In the genomic region with DNA sequence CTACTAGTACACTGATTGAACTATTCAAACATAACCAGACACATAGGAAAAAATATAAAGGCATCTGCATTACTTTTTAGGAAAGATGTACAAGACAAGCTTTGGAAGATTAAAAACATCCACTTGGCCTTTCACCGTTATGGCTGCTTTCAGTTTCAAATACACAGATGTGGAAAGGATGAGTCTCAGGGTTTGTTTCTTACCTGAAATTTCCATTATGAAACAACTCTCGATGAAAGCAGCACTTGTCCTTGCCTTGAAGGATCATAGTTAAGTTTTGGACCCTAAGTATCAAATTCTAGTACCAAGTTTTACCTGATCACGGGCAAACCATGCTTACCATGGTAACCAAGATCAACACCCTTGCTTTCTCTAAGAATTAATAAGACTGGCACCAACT, we compare ENCODE assay signal across 25 mouse cellular contexts. TPM values are rescaled to one million over a fixed set of nuclear protein-coding genes. Genes with fewer than 3 reads are reported as not detected.
DNase-seq lines count a peak whose midpoint lies in the region; ATAC-seq and TF ChIP-seq lines count a peak whose summit lies in the region.
"Had no signal": no experiment of that assay in that cellular context is flagged by ENCODE, and none has a peak within 500 bp of the region (broad histone marks: within the 10 kb centered on the region; RNA-seq: fewer than 3 reads in every experiment).

No protein-coding gene starts in this region.

- in situ Hi-C loops in CH12.LX (cut with MboI; ENCODE audit: low pct_ligation_motif_present, low pct_unique_long_range_greater_than_20kb, low sequenced_read_pairs): no loop called here

- ATAC-seq in liver, postnatal 0 days: no peak
- ATAC-seq in midbrain, embryonic 11.5 days (ENCODE audit: low FRiP score): no peak
- ATAC-seq: forebrain, embryonic 14.5 days; hindbrain, postnatal 0 days; Patski had no signal

- DNase-seq in gastrocnemius, adult 2 months: no peak
- DNase-seq in gastrocnemius, postnatal 14 days: no peak
- DNase-seq in A20 (ENCODE audit: low read depth, low spot score) (peak; percentile 50), CH12.LX (ENCODE audit: extremely low read depth) (peak; percentile 57), MN1 (ENCODE audit: low spot score) (no peak)
- DNase-seq in liver, postnatal 0 days: no peak
- no peak for DNase-seq in adrenal gland, adult 18-20 months (ENCODE audit: low spot score in 2 of 2)
- DNase-seq in midbrain, embryonic 11.5 days (ENCODE audit: low spot score, missing footprints): no peak
- DNase-seq: adrenal gland, adult 8-10 months; cerebellum, adult 11 months; cerebellum, adult 8-10 months; cerebellum, postnatal 14 days; embryo, embryonic 11 days; gastrocnemius, postnatal 10 days; heart, adult 2 months; heart, postnatal 14 days had no signal

- peaks cover 0 to 28% of the 10 kb centered on the region in 2 experiments; a peak in 2 of 4 replicates for H3K4me1 ChIP-seq in CH12.LX (ENCODE audit: control insufficient read depth in 1 of 2, insufficient read depth in 2 of 2)
- H3K4me1 ChIP-seq in liver, postnatal 0 days (ENCODE audit: insufficient read depth): peaks cover 17% of the 10 kb centered on the region; the same call in 1 of the 2 replicates
- peaks cover 12% of the 10 kb centered on the region for H3K4me1 ChIP-seq in midbrain, embryonic 11.5 days (ENCODE audit: control insufficient read depth, insufficient read depth, low read length)

- no peaks in the 10 kb centered on the region for H3K27me3 ChIP-seq in CH12.LX (replicated peaks)
- no peaks in the 10 kb centered on the region for H3K27me3 ChIP-seq in liver, postnatal 0 days (ENCODE audit: insufficient read depth, low read length)
- no peaks in the 10 kb centered on the region for H3K27me3 ChIP-seq in midbrain, embryonic 11.5 days (ENCODE audit: control insufficient read depth, insufficient read depth, low read length)
- H3K27me3 ChIP-seq: embryonic facial prominence, embryonic 15.5 days; heart, embryonic 15.5 days; hindbrain, embryonic 13.5 days; Patski had no signal

- TF ChIP-seq EP300 in CH12.LX (IDR thresholded peaks at IDR 0.05; ENCODE audit: low read length): peak; percentile 90
- no peak for TF ChIP-seq EP300 in liver, postnatal 0 days (IDR thresholded peaks at IDR 0.05; ENCODE audit: low read depth)

- H3K9me3 ChIP-seq in CH12.LX (replicated peaks; ENCODE audit: low read length): peaks cover 6% of the 10 kb centered on the region
- no peaks in the 10 kb centered on the region for H3K9me3 ChIP-seq in liver, postnatal 0 days (ENCODE audit: low read length)
- H3K9me3 ChIP-seq in midbrain, embryonic 11.5 days (ENCODE audit: control insufficient read depth, low read length): no peaks in the 10 kb centered on the region
- H3K9me3 ChIP-seq: embryonic facial prominence, embryonic 15.5 days; heart, embryonic 15.5 days had no signal

- peak overlapping the region; percentile 89 for H3K4me2 ChIP-seq in CH12.LX (ENCODE audit: insufficient read depth, low read depth, poor library complexity, severe bottlenecking)
- H3K4me2 ChIP-seq in liver, postnatal 0 days (ENCODE audit: low read depth, low read length): 0 out of 2 replicates have a peak overlapping the region, but pooled peaks have one; percentile 7
- H3K4me2 ChIP-seq in midbrain, embryonic 11.5 days: no peak overlapping the region
- H3K4me2 ChIP-seq: embryonic facial prominence, embryonic 15.5 days; heart, embryonic 11.5 days; heart, embryonic 15.5 days; hindbrain, embryonic 13.5 days had no signal

- dilution Hi-C loops in CH12.LX (cut with MboI; ENCODE audit: extremely low pct_ligation_motif_present, extremely low pct_unique_long_range_greater_than_20kb, low sequenced_read_pairs): no loop called here

- no peak for TF ChIP-seq CTCF in gastrocnemius, adult 2 months (IDR thresholded peaks at IDR 0.05)
- TF ChIP-seq CTCF in CH12.LX (conservative IDR thresholded peaks at IDR 0.05 in 1 of 2, IDR thresholded peaks at IDR 0.05 in 1 of 2; ENCODE audit: low read depth in 2 of 2, low read length in 2 of 2): no peak
- TF ChIP-seq CTCF in liver, postnatal 0 days (IDR thresholded peaks at IDR 0.05; ENCODE audit: low read depth): no peak

- no peak for TF ChIP-seq POLR2A in CH12.LX (IDR thresholded peaks at IDR 0.05; ENCODE audit: low read depth, low read length)

- H3K4me3 ChIP-seq in gastrocnemius, adult 2 months: no peak overlapping the region
- peak overlapping the region; percentile 13 to 81 (median 23) for H3K4me3 ChIP-seq in CH12.LX (replicated peaks in 1 of 3; ENCODE audit: low read depth in 2 of 3, low read length in 2 of 3, poor library complexity in 1 of 3)
- H3K4me3 ChIP-seq in liver, postnatal 0 days (ENCODE audit: low read depth, low read length): no peak overlapping the region
- no peak overlapping the region for H3K4me3 ChIP-seq in midbrain, embryonic 11.5 days (ENCODE audit: low read depth, low read length)
- H3K4me3 ChIP-seq: embryonic facial prominence, embryonic 15.5 days; erythroblast, embryonic 14.5 days; forebrain, embryonic 10.5 days; heart, adult 2 months; heart, embryonic 15.5 days; hindbrain, embryonic 13.5 days had no signal

- peaks cover 62% of the 10 kb centered on the region for H3K79me2 ChIP-seq in CH12.LX (replicated peaks; ENCODE audit: control insufficient read depth, extremely low read depth, insufficient read depth, poor library complexity, severe bottlenecking)

- intact Hi-C loops in gastrocnemius, adult 2 months (cut with DNase I): loop anchor here (10.0 kb wide), 2 partner anchors 148 to 348 kb away; a partner anchor contains a TSS
- intact Hi-C loops in gastrocnemius, postnatal 14 days (cut with DNase I; ENCODE audit: low total_unique reads): no loop called here

- WGBS in liver, postnatal 0 days (ENCODE audit: insufficient replicate concordance): 77% methylated on average over 3 of the region's 3 CpGs
- WGBS in midbrain, embryonic 11.5 days: 89% methylated on average over 3 of the region's 3 CpGs

- peaks cover 0 to 15% of the 10 kb centered on the region in 2 experiments for H3K36me3 ChIP-seq in CH12.LX (replicated peaks in 1 of 2; ENCODE audit: control insufficient read depth in 1 of 2, insufficient read depth in 1 of 2, low read length in 1 of 2)
- H3K36me3 ChIP-seq in liver, postnatal 0 days (replicated peaks; ENCODE audit: insufficient read depth, low read length): no peaks in the 10 kb centered on the region
- no peaks in the 10 kb centered on the region for H3K36me3 ChIP-seq in midbrain, embryonic 11.5 days (ENCODE audit: control insufficient read depth, insufficient read depth, low read length)
- H3K36me3 ChIP-seq: heart, embryonic 15.5 days had no signal

- H3K27ac ChIP-seq in gastrocnemius, adult 2 months: 0 out of 2 replicates have a peak overlapping the region, but pooled peaks have one; percentile 17
- H3K27ac ChIP-seq in CH12.LX (ENCODE audit: insufficient read depth, low read depth): peak overlapping the region; percentile 30; the same call in 1 of the 2 replicates
- no peak overlapping the region for H3K27ac ChIP-seq in liver, postnatal 0 days (ENCODE audit: low read depth)
- H3K27ac ChIP-seq in midbrain, embryonic 11.5 days (ENCODE audit: low read depth, low read length): no peak overlapping the region
- H3K27ac ChIP-seq: embryonic facial prominence, embryonic 15.5 days; forebrain, embryonic 10.5 days; heart, adult 2 months; heart, embryonic 15.5 days; hindbrain, embryonic 13.5 days; hindbrain, postnatal 0 days had no signal

- peak overlapping the region; percentile 60 for H3K9ac ChIP-seq in CH12.LX (ENCODE audit: insufficient read depth, low read depth)
- H3K9ac ChIP-seq in liver, postnatal 0 days (replicated peaks): no peak overlapping the region
- H3K9ac ChIP-seq in midbrain, embryonic 11.5 days (ENCODE audit: low read length): no peak overlapping the region
- H3K9ac ChIP-seq: embryonic facial prominence, embryonic 15.5 days; heart, embryonic 15.5 days; hindbrain, embryonic 13.5 days had no signal

- TF ChIP-seq RAD21 in CH12.LX (IDR thresholded peaks at IDR 0.05; ENCODE audit: low read depth, low read length): no peak

TF ChIP-seq in CH12.LX, 34 proteins besides CTCF, POLR2A, EP300 and RAD21 (continues in another document):
- TF ChIP-seq MAX (IDR thresholded peaks at IDR 0.05; ENCODE audit: low read length) (0 out of 2 replicates have a peak, but pooled peaks have one; percentile 29), POLR2AphosphoS2 (IDR thresholded peaks at IDR 0.05; ENCODE audit: low read depth, low read length) (no peak), MYC (IDR thresholded peaks at IDR 0.05; ENCODE audit: low read depth, low read length) (no peak), KAT2A (IDR thresholded peaks at IDR 0.05; ENCODE audit: insufficient replicate concordance, low read length) (no peak), TBP (conservative IDR thresholded peaks at IDR 0.05; ENCODE audit: low read depth, low read length) (0 out of 2 replicates have a peak, but pooled peaks have one; percentile 8), JUN (IDR thresholded peaks at IDR 0.05; ENCODE audit: insufficient read depth, low read depth, low read length) (peak; percentile 85), UBTF (IDR thresholded peaks at IDR 0.05; ENCODE audit: low read depth, low read length) (no peak), HCFC1 (IDR thresholded peaks at IDR 0.05; ENCODE audit: low read depth, low read length) (no peak), ZMIZ1 (IDR thresholded peaks at IDR 0.05; ENCODE audit: low read depth, low read length) (no peak), IRF4 (IDR thresholded peaks at IDR 0.05; ENCODE audit: low read depth, low read length) (peak; percentile 80), USF2 (conservative IDR thresholded peaks at IDR 0.05; ENCODE audit: low read depth, low read length) (no peak), ZNF384 (IDR thresholded peaks at IDR 0.05; ENCODE audit: low read depth, low read length) (no peak), TCF12 (IDR thresholded peaks at IDR 0.05; ENCODE audit: low read depth, low read length) (no peak), MAZ (IDR thresholded peaks at IDR 0.05; ENCODE audit: low read depth, low read length) (no peak), JUND (conservative IDR thresholded peaks at IDR 0.05; ENCODE audit: low read depth, low read length) (peak; percentile 88), SIN3A (IDR thresholded peaks at IDR 0.05; ENCODE audit: low read length) (peak; percentile 59; the same call in 1 of the 2 replicates), CHD2 (IDR thresholded peaks at IDR 0.05; ENCODE audit: low read length) (0 out of 2 replicates have a peak, but pooled peaks have one; percentile 15), RCOR1 (conservative IDR thresholded peaks at IDR 0.05; ENCODE audit: low read depth, low read length) (no peak)

RNA-seq across cellular contexts. Expression of a gene that starts 3.5 kb away (rescaled TPM):
- 1 to 10 TPM; 8.1 to 9.7 TPM for total RNA-seq in gastrocnemius, adult 2 months (2021)
- 10 to 100 TPM; 10.4 to 10.6 TPM for total RNA-seq in gastrocnemius, postnatal 14 days (2021)
- total RNA-seq in CH12.LX (2012; rRNA removed) (45.2 and 54.1 TPM in 2 replicates), CH12.LX (2014; rRNA removed) (105 and 120 TPM in 2 replicates)
- polyA plus RNA-seq in CH12.LX (2012; ENCODE audit: insufficient read length, low read depth): 88.2 and 95.5 TPM in 2 replicates
- 13.0 TPM in 2 replicates for polyA plus RNA-seq in liver, postnatal 0 days (2015; fragmentation: Nextera tagmentation; extraction: Ambion mirVana)
- 10 to 100 TPM; 47.9 to 69.8 TPM for total RNA-seq in adrenal gland, adult 18-20 months (2021)
- polyA plus RNA-seq in midbrain, embryonic 11.5 days (2014; fragmentation: Nextera tagmentation; extraction: Ambion mirVana): 62.4 and 71.5 TPM in 2 replicates

Comparison
In these comparisons a context has a peak if more than half of its experiments do, and no peak if none do; other contexts are left out.
1. DNase-seq: peak in A20 (single experiment) and CH12.LX (single experiment); none in gastrocnemius, adult 2 months (single experiment), gastrocnemius, postnatal 14 days (single experiment), liver, postnatal 0 days (single experiment), MN1 (single experiment), adrenal gland, adult 18-20 months (0 of 2) and midbrain, embryonic 11.5 days (single experiment).
2. H3K27ac ChIP-seq: peak in gastrocnemius, adult 2 months (single experiment) and CH12.LX (single experiment); none in liver, postnatal 0 days (single experiment) and midbrain, embryonic 11.5 days (single experiment).
3. H3K4me3 ChIP-seq: peak in CH12.LX (3 of 3); none in gastrocnemius, adult 2 months (single experiment), liver, postnatal 0 days (single experiment) and midbrain, embryonic 11.5 days (single experiment).